Mouse (Mus musculus) myocyte (in vitro differentiated cells): ENCODE measurements around the gene Pym1. TPM values are rescaled to one million over a fixed set of nuclear protein-coding genes. Genes with fewer than 3 reads are reported as not detected.

Experiments used
- H3K27me3 ChIP-seq: one replicate; pipeline ENCODE4 v1.6.1; 2011; ENCODE audit not compliant: control insufficient read depth, insufficient read depth, insufficient read length
- H3K36me3 ChIP-seq: one replicate; pipeline ENCODE4 v1.6.1; 2011; ENCODE audit not compliant: control insufficient read depth, insufficient read depth
- H3K4me2 ChIP-seq: one replicate; pipeline ENCODE4 v1.6.1; 2011; ENCODE audit warnings: low read depth, control low read depth
- H3K4me3 ChIP-seq: one replicate; pipeline ENCODE4 v1.5.1; 2011; ENCODE audit warnings: mild to moderate bottlenecking, control low read depth, moderate library complexity
- H3K79me2 ChIP-seq: one replicate; pipeline ENCODE4 v1.6.1; 2011; ENCODE audit not compliant: control insufficient read depth, insufficient read depth
- H3ac ChIP-seq: one replicate; pipeline ENCODE4 v1.6.1; 2011; ENCODE audit not compliant: control insufficient read depth, insufficient read length
- CEBPB ChIP-seq: IDR thresholded peaks from 2 replicates; pipeline ENCODE4 v1.6.1; 2011; ENCODE audit warnings: mild to moderate bottlenecking, moderate library complexity; ENCODE audit not compliant: poor library complexity, insufficient read depth, severe bottlenecking
- E2F4 ChIP-seq: IDR thresholded peaks from one replicate; pipeline ENCODE4 v1.6.1; 2011; ENCODE audit warnings: mild to moderate bottlenecking, control low read depth, moderate library complexity; ENCODE audit not compliant: insufficient read depth
- MAX ChIP-seq: IDR thresholded peaks from one replicate; pipeline ENCODE4 v1.6.1; 2011; ENCODE audit warnings: low read depth, mild to moderate bottlenecking, control low read depth
- MYOD1 ChIP-seq, 3 experiments: IDR thresholded peaks; one replicate each; pipeline ENCODE4 v1.6.1; 2011; ENCODE audit warnings: control low read depth in 2 of 3, low read depth in 2 of 3, mild to moderate bottlenecking in 2 of 3, moderate library complexity in 1 of 3; ENCODE audit not compliant: insufficient read length in 2 of 3, control insufficient read depth in 1 of 3
- MYOG ChIP-seq, 3 experiments: IDR thresholded peaks; one replicate each; pipeline ENCODE4 v1.6.1; 2011; ENCODE audit warnings: control low read depth in 2 of 3, low read depth in 2 of 3, mild to moderate bottlenecking in 2 of 3; ENCODE audit not compliant: insufficient read length in 2 of 3, control insufficient read depth in 1 of 3, insufficient read depth in 1 of 3
- POLR2A ChIP-seq: IDR thresholded peaks from one replicate; pipeline ENCODE4 v1.6.1; 2011; ENCODE audit warnings: low read depth, mild to moderate bottlenecking, control low read depth, moderate library complexity; ENCODE audit not compliant: insufficient read length
- POLR2AphosphoS2 ChIP-seq: IDR thresholded peaks from one replicate; pipeline ENCODE4 v1.6.1; 2011; ENCODE audit warnings: low read depth, control low read depth; ENCODE audit not compliant: insufficient read length
- REST ChIP-seq: IDR thresholded peaks from one replicate; pipeline ENCODE4 v1.6.1; 2011; ENCODE audit warnings: mild to moderate bottlenecking, control low read depth, moderate library complexity; ENCODE audit not compliant: insufficient read depth, insufficient read length
- SRF ChIP-seq: IDR thresholded peaks from one replicate; pipeline ENCODE4 v1.6.1; 2011; ENCODE audit warnings: low read depth; ENCODE audit not compliant: control insufficient read depth, insufficient read length
- TCF12 ChIP-seq: IDR thresholded peaks from one replicate; pipeline ENCODE4 v1.6.1; 2011; ENCODE audit warnings: mild to moderate bottlenecking, control low read depth; ENCODE audit not compliant: poor library complexity, insufficient read depth, severe bottlenecking
- TCF3 ChIP-seq: IDR thresholded peaks from one replicate; pipeline ENCODE4 v1.6.1; 2011; ENCODE audit warnings: low read depth, control low read depth; ENCODE audit not compliant: insufficient read length
- USF1 ChIP-seq: IDR thresholded peaks from one replicate; pipeline ENCODE4 v1.6.1; 2011; ENCODE audit warnings: low read depth, mild to moderate bottlenecking, control low read depth, moderate library complexity
- polyA plus RNA-seq: library from polyadenylated mRNA; unstranded; fragments of >200 nt; fragmentation: generic; extraction: Trizol; gene quantifications from one replicate; pipeline ENCODE4 v1.2.1, GENCODE M21; 2012; ENCODE audit warnings: missing spikeins

The Pym1 gene
- polyA plus RNA-seq, 1 experiment, result 32.6 TPM

- Histone ChIP-seq H3ac (no peak overlapping the region), H3K27me3 (no peaks in the 10 kb centered on the region), H3K4me3 (no peak overlapping the region), H3K4me2 (no peak overlapping the region), H3K36me3 (no peaks in the 10 kb centered on the region), H3K79me2 (peaks cover 26% of the 10 kb centered on the region)
- TF ChIP-seq CEBPB (no peak), TCF12 (no peak), MYOD1 (IDR thresholded peaks at IDR 0.05; ENCODE audit: control insufficient read depth in 1 of 3, insufficient read length in 2 of 3, low read depth in 2 of 3) (no peak), POLR2A (no peak), E2F4 (no peak), MAX (no peak), TCF3 (no peak), USF1 (no peak)
These were observed 1.6 kb upstream of the Pym1 start for GRCm38 (mm10) chr10:128745946-128746613.

- H3K27me3 ChIP-seq, result no peaks in the 10 kb centered on the region
- peak overlapping the region; percentile 22 for H3ac ChIP-seq
- H3K4me3 ChIP-seq, result peak overlapping the region; percentile 94
- H3K79me2 ChIP-seq, result peaks cover 37% of the 10 kb centered on the region
- TF ChIP-seq E2F4, result no peak
- TF ChIP-seq SRF, result no peak
- TF ChIP-seq TCF3, result no peak
- no peak for TF ChIP-seq CEBPB
- TF ChIP-seq TCF12, result no peak
- no peak for TF ChIP-seq MYOD1 (IDR thresholded peaks at IDR 0.05; ENCODE audit: control insufficient read depth in 1 of 3, insufficient read length in 2 of 3, low read depth in 2 of 3)
- TF ChIP-seq MYOG (IDR thresholded peaks at IDR 0.05; ENCODE audit: control insufficient read depth in 1 of 3, insufficient read depth in 1 of 3, insufficient read length in 2 of 3, low read depth in 2 of 3), result no peak
- TF ChIP-seq POLR2A, result no peak
- TF ChIP-seq REST, result no peak
- no peak for TF ChIP-seq POLR2AphosphoS2
- TF ChIP-seq USF1, result no peak
- no peak for TF ChIP-seq MAX
- peak overlapping the region; percentile 82 for H3K4me2 ChIP-seq
- no peaks in the 10 kb centered on the region for H3K36me3 ChIP-seq
These were observed 580 bp upstream of the Pym1 start for GRCm38 (mm10) chr10:128746972-128747645.

- peaks cover 49% of the 10 kb centered on the region for H3K79me2 ChIP-seq
- TF ChIP-seq E2F4 (no peak), CEBPB (no peak), POLR2A (peak; percentile 35), POLR2AphosphoS2 (peak; percentile 20), TCF12 (no peak)
- H3K4me2 ChIP-seq, result peak overlapping the region; percentile 82
- H3K27me3 ChIP-seq, result no peaks in the 10 kb centered on the region
- H3K36me3 ChIP-seq, result no peaks in the 10 kb centered on the region
- peak overlapping the region; percentile 94 for H3K4me3 ChIP-seq
- H3ac ChIP-seq, result peak overlapping the region; percentile 22
These were observed 669 bp downstream of the Pym1 start for GRCm38 (mm10) chr10:128748252-128748864.

GRCm38 (mm10) chr10:128772895-128773294 lies 25.2 kb downstream of the Pym1 start:
- Histone ChIP-seq H3ac (no peak overlapping the region), H3K36me3 (no peaks in the 10 kb centered on the region), H3K4me2 (no peak overlapping the region), H3K4me3 (no peak overlapping the region), H3K79me2 (no peaks in the 10 kb centered on the region), H3K27me3 (no peaks in the 10 kb centered on the region)
- no peak for TF ChIP-seq POLR2AphosphoS2
- TF ChIP-seq REST, result no peak
- no peak for TF ChIP-seq TCF3
- TF ChIP-seq MAX, result no peak
- no peak for TF ChIP-seq USF1
- TF ChIP-seq MYOD1 (IDR thresholded peaks at IDR 0.05; ENCODE audit: control insufficient read depth in 1 of 3, insufficient read length in 2 of 3, low read depth in 2 of 3), result no peak
- no peak for TF ChIP-seq CEBPB
- TF ChIP-seq E2F4, result no peak
- no peak for TF ChIP-seq SRF
- TF ChIP-seq POLR2A, result no peak
- TF ChIP-seq TCF12, result no peak
- TF ChIP-seq MYOG (IDR thresholded peaks at IDR 0.05; ENCODE audit: control insufficient read depth in 1 of 3, insufficient read depth in 1 of 3, insufficient read length in 2 of 3, low read depth in 2 of 3), result no peak
